Comparison of ENCODE assay signal across 8 mouse cellular contexts in the genomic region with DNA sequence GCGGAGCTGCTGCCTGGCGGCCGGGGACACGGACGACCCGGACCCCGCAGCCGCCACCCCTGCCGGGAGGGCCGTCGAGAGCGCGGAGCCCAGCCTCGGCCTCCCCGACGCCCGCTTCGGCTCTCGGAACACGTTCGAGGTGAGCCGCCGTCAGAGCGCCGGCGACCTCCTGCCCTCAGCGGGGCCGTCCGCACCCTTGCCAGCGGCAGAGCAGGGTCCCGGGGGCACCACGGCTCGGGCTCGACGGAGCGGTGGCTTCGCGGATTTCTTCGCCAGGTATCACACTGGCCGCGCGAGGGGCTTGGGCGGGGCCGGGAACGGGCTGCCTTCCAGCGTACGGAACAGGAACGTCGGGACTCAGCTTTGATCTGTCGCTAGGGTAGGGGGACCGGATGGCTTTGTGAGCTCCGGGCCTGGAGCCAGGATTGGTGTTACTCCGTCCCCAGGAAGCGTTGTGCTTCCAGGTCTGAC. TPM values are rescaled to one million over a fixed set of nuclear protein-coding genes. Genes with fewer than 3 reads are reported as not detected.
DNase-seq lines count a peak whose midpoint lies in the region; ATAC-seq and TF ChIP-seq lines count a peak whose summit lies in the region.

No protein-coding gene starts in this region.

- no peaks in the 10 kb centered on the region for H3K4me1 ChIP-seq in embryonic facial prominence, embryonic 14.5 days (ENCODE audit: control insufficient read depth, insufficient read depth, low read length)
- H3K4me1 ChIP-seq in kidney, adult 2 months (ENCODE audit: control insufficient read depth, insufficient read depth, low read length): no peaks in the 10 kb centered on the region; the same call in 1 of the 2 replicates
- H3K4me1 ChIP-seq in liver, adult 2 months (ENCODE audit: control insufficient read depth, insufficient read depth, low read length): peaks cover 4% of the 10 kb centered on the region; the same call in 1 of the 2 replicates
- H3K4me1 ChIP-seq in midbrain, embryonic 16.5 days (ENCODE audit: control insufficient read depth, insufficient read depth, low read length): peaks cover 28% of the 10 kb centered on the region
- no peaks in the 10 kb centered on the region; the same call in 1 of the 2 replicates for H3K4me1 ChIP-seq in stomach, embryonic 16.5 days (ENCODE audit: control insufficient read depth, insufficient read depth, low read length)

- TF ChIP-seq CTCF in kidney, adult 2 months (conservative IDR thresholded peaks at IDR 0.05; ENCODE audit: insufficient read depth, insufficient read length, low read depth, low read length): no peak
- no peak for TF ChIP-seq CTCF in liver, adult 2 months (IDR thresholded peaks at IDR 0.05; ENCODE audit: low read depth, low read length)

- H3K27ac ChIP-seq in embryonic facial prominence, embryonic 14.5 days (replicated peaks; ENCODE audit: low read depth, low read length): peak overlapping the region; percentile 87
- peak overlapping the region; percentile 44; the same call in 1 of the 2 replicates for H3K27ac ChIP-seq in kidney, adult 2 months (ENCODE audit: insufficient read depth, low read depth, low read length)
- H3K27ac ChIP-seq in liver, adult 2 months (replicated peaks; ENCODE audit: insufficient read depth, low read depth, low read length): peak overlapping the region; percentile 69
- H3K27ac ChIP-seq in midbrain, embryonic 16.5 days (ENCODE audit: low read length): peak overlapping the region; percentile 93
- peak overlapping the region; percentile 89 for H3K27ac ChIP-seq in stomach, embryonic 16.5 days (ENCODE audit: low read length)

- TF ChIP-seq POLR2A in kidney, adult 2 months (IDR thresholded peaks at IDR 0.05; ENCODE audit: low read depth, low read length): no peak
- no peak for TF ChIP-seq POLR2A in liver, adult 2 months (IDR thresholded peaks at IDR 0.05; ENCODE audit: extremely low read depth, insufficient read depth, low read length)

- peaks cover 7% of the 10 kb centered on the region; the same call in 1 of the 2 replicates for H3K79me2 ChIP-seq in liver, adult 2 months (ENCODE audit: control insufficient read depth, insufficient read depth, low read length)

- peak overlapping the region; percentile 65 for H3K4me2 ChIP-seq in embryonic facial prominence, embryonic 14.5 days (ENCODE audit: low read depth, low read length)
- H3K4me2 ChIP-seq in midbrain, embryonic 16.5 days (ENCODE audit: low read length): peak overlapping the region; percentile 62
- H3K4me2 ChIP-seq in stomach, embryonic 16.5 days (ENCODE audit: low read depth, low read length): peak overlapping the region; percentile 71

- peak overlapping the region; percentile 88 for H3K4me3 ChIP-seq in embryonic facial prominence, embryonic 14.5 days (ENCODE audit: low read depth, low read length)
- peak overlapping the region; percentile 80 for H3K4me3 ChIP-seq in kidney, adult 2 months (ENCODE audit: insufficient read depth, low read depth, low read length)
- H3K4me3 ChIP-seq in liver, adult 2 months (ENCODE audit: insufficient read depth, low read depth, low read length): peak overlapping the region; percentile 95
- H3K4me3 ChIP-seq in midbrain, embryonic 16.5 days (ENCODE audit: low read depth, low read length): peak overlapping the region; percentile 93
- H3K4me3 ChIP-seq in stomach, embryonic 16.5 days (replicated peaks; ENCODE audit: low read length): peak overlapping the region; percentile 72

- H3K9ac ChIP-seq in embryonic facial prominence, embryonic 14.5 days (ENCODE audit: low read depth, low read length): peak overlapping the region; percentile 86
- H3K9ac ChIP-seq in liver, adult 2 months (ENCODE audit: low read depth, low read length): peak overlapping the region; percentile 91
- H3K9ac ChIP-seq in midbrain, embryonic 16.5 days (ENCODE audit: low read depth, low read length): peak overlapping the region; percentile 95
- peak overlapping the region; percentile 92 for H3K9ac ChIP-seq in stomach, embryonic 16.5 days (ENCODE audit: low read length)

- 2% methylated on average over 13 of the region's 54 CpGs for WGBS in embryonic facial prominence, embryonic 14.5 days
- under 1% methylated on average over 54 of the region's 54 CpGs for WGBS in kidney, adult 2 months
- under 1% methylated on average over 54 of the region's 54 CpGs for WGBS in liver, adult 2 months
- WGBS in midbrain, embryonic 16.5 days: under 1% methylated on average over 54 of the region's 54 CpGs
- WGBS in stomach, embryonic 16.5 days: under 1% methylated on average over 43 of the region's 54 CpGs

- DNase-seq in adrenal gland, postnatal 36 days: peak; percentile 69 to 78
- peak; percentile 73 for DNase-seq in embryonic facial prominence, embryonic 14.5 days (ENCODE audit: low spot score)
- peak; percentile 55 to 56 for DNase-seq in heart, adult 9 months (ENCODE audit: low spot score in 2 of 2)
- peak; percentile 76 for DNase-seq in kidney, adult 2 months
- DNase-seq in liver, adult 2 months (ENCODE audit: extremely low read depth, low read depth, low spot score): peak; percentile 47

- no peaks in the 10 kb centered on the region for H3K27me3 ChIP-seq in embryonic facial prominence, embryonic 14.5 days (replicated peaks; ENCODE audit: control insufficient read depth, insufficient read depth, low read length)
- no peaks in the 10 kb centered on the region for H3K27me3 ChIP-seq in kidney, adult 2 months (replicated peaks; ENCODE audit: control insufficient read depth, insufficient read depth, low read length)
- no peaks in the 10 kb centered on the region for H3K27me3 ChIP-seq in liver, adult 2 months (ENCODE audit: control insufficient read depth, insufficient read depth, low read length)
- no peaks in the 10 kb centered on the region for H3K27me3 ChIP-seq in midbrain, embryonic 16.5 days (ENCODE audit: control insufficient read depth, insufficient read depth, low read depth, low read length)
- no peaks in the 10 kb centered on the region for H3K27me3 ChIP-seq in stomach, embryonic 16.5 days (ENCODE audit: control insufficient read depth, insufficient read depth, low read length)

- no peaks in the 10 kb centered on the region for H3K9me3 ChIP-seq in embryonic facial prominence, embryonic 14.5 days (ENCODE audit: control insufficient read depth, low read length)
- H3K9me3 ChIP-seq in midbrain, embryonic 16.5 days (replicated peaks; ENCODE audit: control insufficient read depth, low read length, poor library complexity, severe bottlenecking): no peaks in the 10 kb centered on the region
- H3K9me3 ChIP-seq in stomach, embryonic 16.5 days (replicated peaks; ENCODE audit: control insufficient read depth, low read length): no peaks in the 10 kb centered on the region

- H3K36me3 ChIP-seq in embryonic facial prominence, embryonic 14.5 days (ENCODE audit: control insufficient read depth, insufficient read depth, low read length): no peaks in the 10 kb centered on the region
- H3K36me3 ChIP-seq in kidney, adult 2 months (ENCODE audit: control insufficient read depth, insufficient read depth, low read length): no peaks in the 10 kb centered on the region
- no peaks in the 10 kb centered on the region for H3K36me3 ChIP-seq in liver, adult 2 months (ENCODE audit: control insufficient read depth, insufficient read depth, low read length)
- no peaks in the 10 kb centered on the region for H3K36me3 ChIP-seq in midbrain, embryonic 16.5 days (ENCODE audit: control insufficient read depth, insufficient read depth, low read length)
- no peaks in the 10 kb centered on the region for H3K36me3 ChIP-seq in stomach, embryonic 16.5 days (ENCODE audit: control insufficient read depth, insufficient read depth, low read length)

- ATAC-seq in CD4-positive, CD25-positive, alpha-beta regulatory T cell, adult 4 months: peak; percentile 38
- ATAC-seq in embryonic facial prominence, embryonic 14.5 days (ENCODE audit: low read depth): peak; percentile 27
- peak; percentile 58 for ATAC-seq in midbrain, embryonic 16.5 days
- ATAC-seq in stomach, embryonic 16.5 days (ENCODE audit: insufficient read depth, low FRiP score): peak; percentile 38; the same call in 1 of the 2 replicates

RNA-seq across cellular contexts. Expression of a gene that starts 0.8 kb away (rescaled TPM):
- polyA plus RNA-seq in CD4-positive, CD25-positive, alpha-beta regulatory T cell, adult 4 months (2017; shearing (Covaris generic)): 1 to 10 TPM in 1 of 2 experiments, under 1 TPM in 1; 0.62 to 1.2 TPM
- 10 to 100 TPM; 10.2 to 10.9 TPM for total RNA-seq in adrenal gland, postnatal 36 days (2021)
- polyA plus RNA-seq in embryonic facial prominence, embryonic 14.5 days (2014; fragmentation: Nextera tagmentation; extraction: Ambion mirVana): 4.2 and 4.7 TPM in 2 replicates
- 2.6 and 3.2 TPM in 2 replicates for polyA plus RNA-seq in kidney, adult 2 months (2012; rRNA removed)
- 5.9 and 6.4 TPM in 2 replicates for total RNA-seq in liver, adult 2 months (2014; rRNA removed)
- polyA plus RNA-seq in liver, adult 2 months (2012; rRNA removed): 2.2 TPM in 2 replicates
- polyA plus RNA-seq in midbrain, embryonic 16.5 days (2015; fragmentation: Nextera tagmentation; extraction: Ambion mirVana): 5.4 TPM in 2 replicates
- polyA plus RNA-seq in stomach, embryonic 16.5 days (2015; fragmentation: Nextera tagmentation; extraction: Ambion mirVana): 1.6 and 1.8 TPM in 2 replicates

RNA-seq across cellular contexts. Expression of a gene that starts 18.2 kb away (rescaled TPM):
- polyA plus RNA-seq in CD4-positive, CD25-positive, alpha-beta regulatory T cell, adult 4 months (2017; shearing (Covaris generic)): 10 to 100 TPM in 1 of 2 experiments, 1 to 10 TPM in 1; 7.9 to 10.0 TPM
- total RNA-seq in adrenal gland, postnatal 36 days (2021): 10 to 100 TPM; 15.5 to 20.6 TPM
- polyA plus RNA-seq in embryonic facial prominence, embryonic 14.5 days (2014; fragmentation: Nextera tagmentation; extraction: Ambion mirVana): 6.5 and 8.5 TPM in 2 replicates
- polyA plus RNA-seq in kidney, adult 2 months (2012; rRNA removed): 2.5 and 3.2 TPM in 2 replicates
- total RNA-seq in liver, adult 2 months (2014; rRNA removed): 2.4 and 3.2 TPM in 2 replicates
- polyA plus RNA-seq in liver, adult 2 months (2012; rRNA removed): 1.4 and 2.0 TPM in 2 replicates
- 4.7 and 5.4 TPM in 2 replicates for polyA plus RNA-seq in midbrain, embryonic 16.5 days (2015; fragmentation: Nextera tagmentation; extraction: Ambion mirVana)
- polyA plus RNA-seq in stomach, embryonic 16.5 days (2015; fragmentation: Nextera tagmentation; extraction: Ambion mirVana): 7.1 and 8.1 TPM in 2 replicates

Comparison
In these comparisons a context has a peak if more than half of its experiments do, and no peak if none do; other contexts are left out.
1. Peak in every context shown above with its lines: DNase-seq, ATAC-seq, H3K4me3 ChIP-seq and H3K27ac ChIP-seq.